Mouse (Mus musculus): ENCODE results near the gene Nanog.
"Not testable (repeated sequence)": the region's sequence is repeated elsewhere in the genome, so short reads cannot be mapped to it uniquely, and the experiment has no call there.

Nanog gene

DNA sequence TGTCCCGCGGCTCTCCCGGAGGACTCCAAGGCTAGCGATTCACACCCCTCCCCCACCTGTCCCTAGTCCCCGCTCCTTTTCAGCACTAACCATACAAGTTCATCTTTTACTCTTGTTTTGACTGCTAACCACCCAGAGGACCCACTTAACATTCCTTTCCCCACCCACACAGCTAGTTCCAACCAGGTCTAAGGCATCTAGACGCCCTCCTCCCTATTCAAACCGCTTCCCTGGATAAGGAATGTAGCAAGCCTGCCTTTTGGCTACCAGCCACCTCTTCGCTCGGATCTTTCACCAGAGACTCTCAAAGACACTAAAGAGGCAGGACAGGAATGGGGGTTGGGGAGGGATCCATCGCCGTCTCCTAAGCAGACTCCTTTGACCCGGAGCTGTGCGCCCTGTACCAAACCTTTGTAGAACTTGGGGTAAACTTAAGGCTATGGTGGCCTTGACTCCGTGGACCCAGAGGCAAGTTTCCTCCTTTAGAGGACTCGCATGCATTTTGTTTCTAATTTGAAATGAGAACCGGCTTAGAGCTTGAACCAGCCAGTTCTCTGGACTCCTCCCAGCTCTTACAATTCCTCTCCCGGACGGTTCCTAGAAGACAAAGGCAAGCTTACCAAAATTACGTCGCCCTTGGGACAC is 4.7 kb upstream of the Nanog start:
- DNase-seq (ENCODE audit: low spot score in 2 of 2), result peak in 1 of 2 experiments; percentile 17

- DNase-seq (ENCODE audit: low spot score in 2 of 2), result no peak
Measured at GRCm38 (mm10) chr6:122703251-122703650, 4.0 kb upstream of the Nanog start.

DNA sequence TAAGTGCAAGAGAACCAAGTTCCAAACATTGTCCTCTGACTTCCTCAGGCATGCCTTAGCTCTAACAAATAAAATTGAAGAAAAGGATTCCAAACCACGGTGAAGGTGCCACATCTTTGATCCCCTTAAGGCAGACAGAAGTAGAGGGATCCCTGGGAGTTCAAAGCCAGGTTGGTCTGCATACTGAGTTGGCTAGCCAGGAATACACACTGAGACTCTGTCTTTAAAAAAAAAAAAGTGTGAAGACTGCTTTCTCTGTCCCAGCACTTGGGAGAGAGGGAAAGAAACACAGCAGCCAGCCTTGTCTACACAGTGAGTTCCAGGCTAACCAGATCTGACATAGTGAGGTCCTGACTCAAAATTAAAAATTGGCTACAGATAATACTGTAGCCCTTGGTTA is 3.6 kb upstream of the Nanog start:
- DNase-seq (ENCODE audit: low spot score in 2 of 2), result no peak

DNA sequence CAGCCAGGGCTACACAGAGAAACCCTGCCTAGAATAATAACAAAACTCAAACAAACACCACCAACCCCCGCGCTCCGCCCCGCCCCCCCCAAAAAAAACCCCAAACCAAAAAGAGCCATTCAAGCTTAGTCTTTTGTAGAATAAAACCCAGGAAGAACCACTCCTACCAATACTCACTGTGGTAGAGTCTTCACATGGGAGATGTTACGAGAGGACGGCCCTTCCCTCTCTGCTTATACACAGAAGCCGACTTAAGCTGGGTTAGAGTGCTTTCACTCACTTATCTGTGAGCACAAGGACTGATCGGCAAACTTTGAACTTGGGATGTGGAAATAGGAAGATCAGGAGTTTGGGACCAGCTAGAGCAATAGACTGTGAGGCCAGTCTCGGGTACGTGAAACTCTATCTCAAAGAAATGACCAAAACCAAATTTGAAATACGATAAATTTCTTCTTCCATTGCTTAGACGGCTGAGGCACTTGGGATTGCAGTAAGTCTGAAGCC is 900 bp upstream of the Nanog start:
- no peak for DNase-seq (ENCODE audit: low spot score in 2 of 2)

- DNase-seq (ENCODE audit: low spot score in 2 of 2), result no peak
Measured at GRCm38 (mm10) chr6:122708826-122709225, 1.5 kb downstream of the Nanog start.

- no peak for DNase-seq (ENCODE audit: low spot score in 2 of 2)
Measured at GRCm38 (mm10) chr6:122711455-122711854, 4.2 kb downstream of the Nanog start.

DNA sequence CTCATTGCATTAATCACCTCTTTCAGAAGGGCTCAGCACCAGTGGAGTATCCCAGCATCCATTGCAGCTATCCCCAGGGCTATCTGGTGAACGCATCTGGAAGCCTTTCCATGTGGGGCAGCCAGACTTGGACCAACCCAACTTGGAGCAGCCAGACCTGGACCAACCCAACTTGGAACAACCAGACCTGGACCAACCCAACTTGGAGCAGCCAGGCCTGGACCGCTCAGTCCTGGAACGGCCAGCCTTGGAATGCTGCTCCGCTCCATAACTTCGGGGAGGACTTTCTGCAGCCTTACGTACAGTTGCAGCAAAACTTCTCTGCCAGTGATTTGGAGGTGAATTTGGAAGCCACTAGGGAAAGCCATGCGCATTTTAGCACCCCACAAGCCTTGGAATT is 5.8 kb downstream of the Nanog start:
- not testable (repeated sequence) for DNase-seq (ENCODE audit: low spot score in 2 of 2)

GRCm38 (mm10) chr6:122714707-122715365 is 7.5 kb downstream of the Nanog start:
- DNase-seq (ENCODE audit: low spot score in 2 of 2), result no peak

- no peak for DNase-seq (ENCODE audit: low spot score in 2 of 2)
Measured at GRCm38 (mm10) chr6:122715886-122716285, 8.6 kb downstream of the Nanog start.

DNA sequence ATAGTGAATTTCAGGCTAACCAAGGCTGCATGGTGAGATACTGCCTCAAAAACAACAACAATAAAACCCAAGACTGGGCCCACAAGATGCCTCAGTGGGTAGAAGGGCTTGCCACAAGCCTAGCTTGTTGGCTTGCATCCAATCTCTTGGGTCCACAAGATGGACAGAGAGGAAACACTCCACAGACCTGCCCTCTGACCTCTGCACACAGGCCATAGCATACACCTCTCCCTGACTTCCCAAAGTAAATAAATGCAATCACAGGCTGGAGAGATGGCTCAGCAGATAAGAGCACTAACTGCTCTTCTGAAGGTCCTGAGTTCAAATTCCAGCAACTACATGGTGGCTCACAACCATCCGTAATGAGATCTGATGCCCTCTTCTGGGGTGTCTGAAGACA is 10.9 kb downstream of the Nanog start:
- not testable (repeated sequence) for DNase-seq (ENCODE audit: low spot score in 2 of 2)

DNA sequence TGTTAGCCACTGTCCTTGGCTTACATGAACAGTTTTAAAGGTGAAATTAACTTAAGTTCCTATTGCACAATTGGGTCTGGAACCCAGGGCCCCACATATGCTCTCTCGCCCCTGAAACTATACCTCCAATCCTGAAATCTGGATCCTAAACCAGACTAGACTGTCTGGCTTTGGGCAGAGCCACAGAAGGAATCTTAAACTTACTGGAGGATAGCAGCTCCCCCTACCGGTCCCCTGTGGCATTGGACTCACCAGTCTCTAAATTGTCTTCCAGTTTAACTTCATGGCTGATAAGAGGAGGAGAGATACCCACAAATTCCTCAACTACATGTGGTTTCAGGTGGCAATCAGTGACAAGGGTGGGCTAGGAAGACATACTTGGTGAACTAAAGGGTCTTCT is 12.7 kb downstream of the Nanog start:
- peak; percentile 32 to 68 for DNase-seq (ENCODE audit: low spot score in 2 of 2)

DNA sequence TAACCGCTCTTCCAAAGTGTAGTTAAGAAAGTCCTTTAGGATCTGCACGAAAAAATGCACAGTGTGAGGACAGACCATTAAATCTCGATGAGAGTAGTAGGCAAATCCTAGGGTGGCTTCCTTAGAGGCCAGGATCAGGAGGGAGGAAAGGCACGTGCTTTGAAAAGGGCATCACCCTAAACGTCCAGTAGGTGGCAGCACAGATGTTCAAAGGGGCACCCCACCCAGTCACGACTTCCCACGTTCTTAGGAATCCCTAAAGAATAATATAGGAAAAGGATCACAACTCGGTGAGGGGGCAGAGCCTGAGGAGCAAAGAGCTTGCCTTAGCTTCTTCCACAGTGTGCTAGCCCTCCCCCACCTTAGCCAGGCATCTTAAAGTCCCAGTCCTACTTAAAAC is 32.7 kb downstream of the Nanog start:
- peak; percentile 60 to 74 for DNase-seq (ENCODE audit: low spot score in 2 of 2)

GRCm38 (mm10) chr6:122741460-122742227 is 34.4 kb downstream of the Nanog start:
- DNase-seq (ENCODE audit: low spot score in 2 of 2), result no peak

GRCm38 (mm10) chr6:122742228-122742899 is 35.1 kb downstream of the Nanog start:
- peak in 1 of 2 experiments; percentile 60 for DNase-seq (ENCODE audit: low spot score in 2 of 2)

DNA sequence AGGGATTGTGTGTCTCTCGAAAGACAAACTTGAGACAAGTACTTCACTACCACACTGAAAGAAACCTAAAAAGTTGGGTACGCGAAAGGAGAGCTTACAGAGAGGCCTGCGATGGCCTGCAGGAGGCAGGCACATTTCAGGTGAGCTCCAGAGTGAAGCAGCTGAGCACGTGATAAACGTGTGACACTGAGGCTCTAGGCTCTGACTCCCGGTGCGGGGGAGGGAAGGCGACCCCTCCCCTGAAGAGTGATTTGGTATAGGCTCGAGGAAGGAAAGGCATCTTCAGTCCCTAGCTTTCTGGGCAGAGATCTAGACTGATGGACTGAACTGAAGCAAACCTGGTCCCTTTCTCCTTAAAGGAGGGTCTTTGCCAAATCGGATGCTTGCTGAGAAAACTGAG is 36.1 kb downstream of the Nanog start:
- no peak for DNase-seq (ENCODE audit: low spot score in 2 of 2)

DNA sequence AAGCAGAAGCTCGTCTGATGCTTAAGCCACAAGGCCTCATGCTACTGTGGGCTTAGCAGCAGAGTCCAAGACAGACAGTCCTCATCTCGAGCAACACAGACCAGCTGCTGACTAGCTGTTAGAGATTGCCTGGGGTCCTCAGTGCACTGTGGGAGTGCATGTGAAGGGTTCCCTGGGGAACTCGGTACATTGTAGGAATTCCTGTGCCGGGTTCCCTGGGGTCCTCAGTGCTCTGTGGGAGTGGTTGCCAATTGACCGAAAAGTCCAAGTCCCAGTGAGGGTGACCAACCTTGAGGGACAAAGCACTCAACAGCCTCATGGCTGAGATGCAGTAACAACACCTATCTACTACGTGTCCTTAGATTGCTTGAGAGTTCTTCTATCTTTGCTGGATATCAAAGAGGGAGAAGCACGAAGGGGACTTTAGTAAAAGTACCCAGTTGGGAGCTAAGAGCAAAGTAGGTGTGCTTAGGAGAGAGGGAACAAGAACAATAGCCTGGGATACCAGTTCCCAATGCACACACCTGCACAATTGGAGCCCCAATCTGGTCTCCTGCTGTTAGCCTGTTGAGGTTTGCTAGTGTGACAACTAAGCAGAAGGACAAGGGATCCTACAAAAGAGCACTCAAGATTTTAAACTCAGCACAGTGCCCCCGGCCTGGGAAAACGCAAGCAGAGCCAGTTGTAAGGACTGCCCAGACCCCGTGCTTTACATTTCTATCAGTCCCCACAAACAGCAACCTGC is 37.4 kb downstream of the Nanog start:
- DNase-seq (ENCODE audit: low spot score in 2 of 2), result no peak

GRCm38 (mm10) chr6:122750579-122750978 is 43.3 kb downstream of the Nanog start:
- no peak for DNase-seq (ENCODE audit: low spot score in 2 of 2)

- DNase-seq (ENCODE audit: low spot score in 2 of 2), result no peak
Measured at GRCm38 (mm10) chr6:122755913-122756312, 48.6 kb downstream of the Nanog start.

- no peak for DNase-seq (ENCODE audit: low spot score in 2 of 2)
Measured at GRCm38 (mm10) chr6:122758732-122759131, 51.4 kb downstream of the Nanog start.

DNA sequence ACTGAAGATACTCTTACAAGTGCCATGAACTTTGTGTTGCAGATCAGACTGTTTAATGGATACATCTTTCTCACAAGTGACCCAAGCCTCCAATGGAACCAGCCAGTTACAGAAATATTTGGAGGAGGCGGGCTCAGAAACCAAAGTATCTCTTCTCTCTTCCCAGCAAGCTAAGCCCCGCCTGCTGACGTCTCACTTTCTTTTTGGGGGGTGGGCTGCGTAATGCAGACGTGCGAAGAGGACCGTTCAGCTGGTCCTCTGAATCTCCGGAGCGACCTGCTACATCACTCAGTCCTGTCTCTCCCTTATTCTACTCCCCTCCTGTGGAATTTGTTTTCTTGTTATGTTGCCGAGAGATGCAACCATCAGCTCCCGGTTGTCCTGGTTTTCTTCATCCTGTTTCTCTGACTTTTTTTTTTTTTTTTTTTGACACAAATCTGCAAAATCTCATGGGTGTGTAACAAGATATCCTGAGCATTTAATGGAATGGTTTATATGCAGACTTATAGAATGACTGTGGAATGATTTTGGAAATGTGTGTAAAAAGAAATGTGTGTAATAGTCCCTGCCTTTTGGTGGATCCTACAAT is 53.8 kb downstream of the Nanog start:
- DNase-seq (ENCODE audit: low spot score in 2 of 2), result peak; percentile 72 to 77

- no peak for DNase-seq (ENCODE audit: low spot score in 2 of 2)
Measured at GRCm38 (mm10) chr6:122761901-122762300, 54.6 kb downstream of the Nanog start.

All from frontal cortex, postnatal 14 days (tissue).